8 mouse cellular contexts compared by ENCODE assay signal in the genomic region with DNA sequence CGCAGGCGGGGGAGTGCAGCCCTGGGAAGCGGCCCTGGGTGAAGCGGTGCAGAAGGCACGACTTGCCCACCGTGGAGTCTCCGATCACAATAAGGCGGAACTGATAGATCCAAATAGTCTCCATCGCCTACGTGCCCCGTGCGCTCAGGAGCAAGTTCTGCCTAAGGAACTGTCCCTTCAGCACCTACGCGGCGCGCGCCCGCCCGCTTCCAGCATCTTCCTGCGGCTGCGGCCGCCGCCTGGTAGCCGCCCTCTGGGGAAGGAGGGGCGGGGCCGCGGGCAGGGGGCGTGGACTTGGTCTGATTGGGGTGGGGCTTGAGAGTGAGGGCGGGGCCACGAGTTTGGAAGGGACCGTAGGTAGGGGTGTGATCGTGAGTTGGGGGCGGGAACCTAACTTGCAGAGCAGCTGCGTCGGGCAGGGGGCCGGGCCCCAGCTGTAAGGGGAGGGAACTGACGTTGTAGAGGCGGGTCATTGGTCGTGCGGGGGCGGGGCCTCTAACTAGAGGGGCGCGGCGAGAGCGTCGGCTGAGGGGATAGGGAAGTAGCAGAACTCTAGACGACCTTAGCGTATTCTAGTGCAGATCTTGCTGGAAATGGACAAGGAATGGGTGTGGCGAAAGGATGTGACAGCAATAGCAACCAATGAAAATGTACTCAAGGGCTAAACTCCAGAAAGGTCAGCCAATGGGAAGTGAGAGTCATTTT. TPM values are rescaled to one million over a fixed set of nuclear protein-coding genes. Genes with fewer than 3 reads are reported as not detected.
A peak's percentile ranks its signal among the peaks of the same experiment; 100 is the strongest.
DNase-seq lines count a peak whose midpoint lies in the region; ATAC-seq and TF ChIP-seq lines count a peak whose summit lies in the region.

A gene (minus strand): TSS at position 241 of the 705 bp plus-strand sequence.

- no peaks in the 10 kb centered on the region for H3K27me3 ChIP-seq in hindbrain, postnatal 0 days (ENCODE audit: insufficient read depth, low read length)

- ATAC-seq in common myeloid progenitor, adult 5-6 weeks (replicated peaks; ENCODE audit: low read depth, poor library complexity, severe bottlenecking), result peak; percentile 94
- ATAC-seq in hindbrain, postnatal 0 days, result peak; percentile 98
- ATAC-seq in megakaryocyte, adult 5-6 weeks (ENCODE audit: poor library complexity, severe bottlenecking), result peak; percentile 93

- no peak within 1 kb of the TSS for H3K27ac ChIP-seq in gastrocnemius, adult 2 months
- peak within 1 kb of the TSS; percentile 56; the same call in 1 of the 2 replicates for H3K27ac ChIP-seq in hindbrain, postnatal 0 days

- peak within 1 kb of the TSS; percentile 79 for H3K4me2 ChIP-seq in hindbrain, postnatal 0 days (ENCODE audit: low read depth, low read length)

- H3K4me1 ChIP-seq in hindbrain, postnatal 0 days (ENCODE audit: insufficient read depth, low read length), result no peaks in the 10 kb centered on the region

- H3K9me3 ChIP-seq in hindbrain, postnatal 0 days (ENCODE audit: low read length), result no peaks in the 10 kb centered on the region

- peak within 1 kb of the TSS; percentile 66 for H3K4me3 ChIP-seq in gastrocnemius, adult 2 months
- H3K4me3 ChIP-seq in hindbrain, postnatal 0 days (ENCODE audit: low read length), result peak within 1 kb of the TSS; percentile 71

- peak; percentile 99 for DNase-seq in ZHBTc4 (ENCODE audit: low read depth, low spot score)
- DNase-seq in gastrocnemius, adult 2 months, result peak; percentile 73
- peak; percentile 91 for DNase-seq in hindbrain, postnatal 0 days (ENCODE audit: low spot score)
- peak; percentile 51 to 62 for DNase-seq in left cerebral cortex, adult 8-10 months (ENCODE audit: low spot score in 2 of 2)
- DNase-seq in right cerebral cortex, adult 18-20 months, result peak; percentile 76
- DNase-seq in urinary bladder, postnatal 14 days (ENCODE audit: low spot score), result peak; percentile 73

- intact Hi-C loops in gastrocnemius, adult 2 months (cut with DNase I), result no loop called here

- H3K9ac ChIP-seq in hindbrain, postnatal 0 days (replicated peaks; ENCODE audit: low read length), result peak within 1 kb of the TSS; percentile 42

- under 1% methylated on average over 49 of the region's 49 CpGs for WGBS in hindbrain, postnatal 0 days

- no peaks in the 10 kb centered on the region for H3K36me3 ChIP-seq in hindbrain, postnatal 0 days (ENCODE audit: insufficient read depth, low read length)

- no peak for TF ChIP-seq CTCF in gastrocnemius, adult 2 months (IDR thresholded peaks at IDR 0.05)
- TF ChIP-seq CTCF in hindbrain, postnatal 0 days (IDR thresholded peaks at IDR 0.05; ENCODE audit: low read depth), result no peak

RNA-seq across cellular contexts. Expression of the gene that starts here (rescaled TPM):
- total RNA-seq in common myeloid progenitor, adult 5-6 weeks (2017), result 0.55 TPM in 1 of 2 replicates, not detected in the other
- under 1 TPM in 1 of 2 experiments, not detected in 1; 0.11 TPM for total RNA-seq in gastrocnemius, adult 2 months (2021)
- total RNA-seq in hindbrain, postnatal 0 days (2014; rRNA removed), result 3.3 and 4.6 TPM in 2 replicates
- 1.9 and 2.3 TPM in 2 replicates for polyA plus RNA-seq in hindbrain, postnatal 0 days (2015; fragmentation: Nextera tagmentation; extraction: Ambion mirVana)
- 1 to 10 TPM; 1.1 to 2.0 (median 1.3) TPM for total RNA-seq in left cerebral cortex, adult 8-10 months (2022)
- total RNA-seq in megakaryocyte, adult 5-6 weeks (2015), result 2.3 and 5.2 TPM in 2 replicates
- total RNA-seq in megakaryocyte, adult 5-6 weeks (2017), result 3.6 and 3.7 TPM in 2 replicates

Comparison
In these comparisons a context has a peak if more than half of its experiments do, and no peak if none do; other contexts are left out.
1. Peak in ATAC-seq in common myeloid progenitor, adult 5-6 weeks; RNA of the gene not detected or under 1 TPM.
2. Peak in DNase-seq and H3K4me3 ChIP-seq in gastrocnemius, adult 2 months; RNA of the gene not detected or under 1 TPM.